In genomic region chr12:69516314-69516916, GRCm38 (mm10) we compare ENCODE assay signal across 9 mouse cellular contexts.
DNase-seq lines count a peak whose midpoint lies in the region; ATAC-seq lines count a peak whose summit lies in the region.
"Had no signal": no experiment of that assay in that cellular context is flagged by ENCODE, and none has a peak within 500 bp of the region (broad histone marks: within the 10 kb centered on the region; RNA-seq: fewer than 3 reads in every experiment).

No protein-coding gene starts in this region.

- peaks cover 50% of the 10 kb centered on the region for H3K27me3 ChIP-seq in hindbrain, embryonic 10.5 days (ENCODE audit: insufficient read depth, poor library complexity, severe bottlenecking)

- peaks cover 4% of the 10 kb centered on the region for H3K4me1 ChIP-seq in hindbrain, embryonic 10.5 days (replicated peaks)

- DNase-seq in 3134 (ENCODE audit: extremely low read depth, insufficient read length, low spot score), result peak; percentile 47
- DNase-seq in 416B (ENCODE audit: low read depth), result peak; percentile 94
- DNase-seq in natural killer cell, adult 2 months (ENCODE audit: low spot score in 2 of 2), result peak; percentile 78 to 80
- DNase-seq in hindbrain, embryonic 10.5 days (ENCODE audit: low spot score), result no peak
- no peak for DNase-seq in adrenal gland, postnatal 14 days
- no peak for DNase-seq in left cerebral cortex, postnatal 14 days (ENCODE audit: low spot score in 2 of 2)
- DNase-seq: heart, postnatal 14 days had no signal

- no peak overlapping the region for H3K27ac ChIP-seq in hindbrain, embryonic 10.5 days

- H3K9me3 ChIP-seq in hindbrain, embryonic 10.5 days, result no peaks in the 10 kb centered on the region

- peak; percentile 80 to 83 for ATAC-seq in hematopoietic stem cell, adult 5-6 weeks (replicated peaks in 1 of 2; ENCODE audit: insufficient read depth in 1 of 2, low FRiP score in 2 of 2, low TSS enrichment in 1 of 2, low read depth in 1 of 2, poor library complexity in 2 of 2, severe bottlenecking in 2 of 2)
- ATAC-seq: forebrain, embryonic 16.5 days had no signal

- intact Hi-C loops in left cerebral cortex, postnatal 14 days (cut with DNase I), result no loop called here

- 82% methylated on average over 10 of the region's 10 CpGs for WGBS in hindbrain, embryonic 10.5 days

- H3K36me3 ChIP-seq in hindbrain, embryonic 10.5 days, result no peaks in the 10 kb centered on the region

- H3K4me3 ChIP-seq in hindbrain, embryonic 10.5 days, result no peak overlapping the region

Comparison
In these comparisons a context has a peak if more than half of its experiments do, and no peak if none do; other contexts are left out.
1. DNase-seq: peak in 3134 (single experiment), 416B (single experiment) and natural killer cell, adult 2 months (2 of 2); none in hindbrain, embryonic 10.5 days (single experiment), adrenal gland, postnatal 14 days (single experiment) and left cerebral cortex, postnatal 14 days (0 of 2).